Mouse (Mus musculus): ENCODE results near the gene Jazf1. TPM values are rescaled to one million over a fixed set of nuclear protein-coding genes. Genes with fewer than 3 reads are reported as not detected.

Jazf1 gene
- polyA plus RNA-seq, 1 experiment from 2014 or later = 59.3 TPM

DNA sequence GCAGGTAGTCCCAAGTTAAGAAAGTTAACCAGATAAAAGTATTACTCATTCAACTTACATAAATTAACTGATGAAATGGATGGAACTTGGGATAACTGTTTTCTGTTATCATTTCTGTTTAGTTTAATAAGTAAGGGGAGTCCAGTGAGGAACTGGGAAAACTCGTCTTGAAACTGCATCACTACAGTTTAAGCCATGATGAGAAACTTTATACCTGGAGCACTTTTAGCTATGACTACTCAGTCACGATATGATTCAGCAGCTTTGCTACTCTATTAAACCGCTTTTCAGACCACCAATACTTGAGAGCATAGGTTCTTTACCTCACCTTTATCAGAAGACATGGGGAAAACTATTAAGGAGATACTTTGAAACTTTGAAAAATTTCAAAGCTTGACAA, 1.5 kb downstream of the Jazf1 start:
- H3K9ac ChIP-seq (ENCODE audit: low read depth, low read length) = peak overlapping the region; percentile 97
- H3K27me3 ChIP-seq (ENCODE audit: control insufficient read depth, insufficient read depth, low read depth, low read length) = no peaks in the 10 kb centered on the region
- peaks cover 14% of the 10 kb centered on the region for H3K4me1 ChIP-seq (ENCODE audit: control insufficient read depth, insufficient read depth, low read length)
- no peak overlapping the region for H3K27ac ChIP-seq (ENCODE audit: low read length)
- peak overlapping the region; percentile 89 for H3K4me3 ChIP-seq (ENCODE audit: low read depth, low read length)
- ATAC-seq = no peak
- H3K36me3 ChIP-seq (ENCODE audit: control insufficient read depth, insufficient read depth, low read length) = no peaks in the 10 kb centered on the region
- no peaks in the 10 kb centered on the region for H3K9me3 ChIP-seq (replicated peaks; ENCODE audit: control insufficient read depth, low read length, poor library complexity, severe bottlenecking)
- 56% methylated on average over 3 of the region's 3 CpGs for WGBS
- H3K4me2 ChIP-seq (ENCODE audit: low read length) = peak overlapping the region; percentile 83

DNA sequence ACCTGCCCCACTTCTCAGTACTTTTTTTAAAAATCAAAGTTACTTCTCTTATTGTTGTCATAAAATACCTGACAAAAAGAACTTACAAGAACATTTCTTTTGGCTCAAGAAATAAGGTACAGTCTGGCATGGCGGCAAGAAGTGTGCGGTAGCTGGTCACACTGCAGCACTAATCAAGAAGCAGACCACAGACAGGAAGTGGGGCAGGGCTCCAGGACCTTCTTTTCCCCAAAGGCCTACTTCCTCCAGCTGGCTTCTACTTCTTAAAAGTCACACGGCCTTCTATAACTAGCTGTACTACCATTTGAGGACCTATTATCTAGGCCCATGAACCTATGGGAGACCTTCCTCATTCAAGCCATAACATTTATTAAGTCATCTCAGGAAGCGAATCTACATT, 4.4 kb downstream of the Jazf1 start:
- peaks cover 7% of the 10 kb centered on the region for H3K4me1 ChIP-seq (ENCODE audit: control insufficient read depth, insufficient read depth, low read length)
- WGBS = 94% methylated on average over 4 of the region's 4 CpGs

DNA sequence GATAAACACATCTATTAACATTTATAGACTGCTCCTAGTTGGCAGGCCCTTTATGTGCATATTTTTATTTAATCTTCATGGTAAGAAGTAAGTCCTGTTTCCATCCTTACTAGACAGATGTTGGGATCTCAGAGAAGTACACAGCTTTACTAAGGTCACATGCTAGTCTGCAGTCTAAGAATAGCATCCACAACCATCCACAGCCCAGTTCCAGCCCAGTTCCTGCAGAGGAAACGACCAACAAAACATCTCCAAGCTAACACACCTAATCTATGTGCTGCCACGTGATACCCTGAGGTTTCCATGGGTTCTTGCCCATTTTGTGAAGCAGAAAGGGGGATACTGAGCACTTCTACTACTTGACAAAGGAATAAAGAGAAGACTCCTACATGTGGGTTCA, 13.5 kb downstream of the Jazf1 start:
- H3K36me3 ChIP-seq (ENCODE audit: control insufficient read depth, insufficient read depth, low read length) = no peaks in the 10 kb centered on the region
- no peaks in the 10 kb centered on the region for H3K9me3 ChIP-seq (replicated peaks; ENCODE audit: control insufficient read depth, low read length, poor library complexity, severe bottlenecking)
- H3K9ac ChIP-seq (ENCODE audit: low read depth, low read length) = no peak overlapping the region
- no peaks in the 10 kb centered on the region for H3K27me3 ChIP-seq (ENCODE audit: control insufficient read depth, insufficient read depth, low read depth, low read length)
- no peak overlapping the region for H3K27ac ChIP-seq (ENCODE audit: low read length)
- no peak overlapping the region for H3K4me2 ChIP-seq (ENCODE audit: low read length)
- no peak overlapping the region for H3K4me3 ChIP-seq (ENCODE audit: low read depth, low read length)
- no peak for ATAC-seq
- peaks cover 3% of the 10 kb centered on the region; the same call in 1 of the 2 replicates for H3K4me1 ChIP-seq (ENCODE audit: control insufficient read depth, insufficient read depth, low read length)
- WGBS = 66% methylated on average over 2 of the region's 2 CpGs

More for the DNA sequence above, 4.4 kb downstream of the Jazf1 start:
- ATAC-seq = no peak
- H3K4me3 ChIP-seq (ENCODE audit: low read depth, low read length) = no peak overlapping the region
- H3K9ac ChIP-seq (ENCODE audit: low read depth, low read length) = no peak overlapping the region
- no peak overlapping the region for H3K4me2 ChIP-seq (ENCODE audit: low read length)
- H3K36me3 ChIP-seq (ENCODE audit: control insufficient read depth, insufficient read depth, low read length) = no peaks in the 10 kb centered on the region
- H3K27me3 ChIP-seq (ENCODE audit: control insufficient read depth, insufficient read depth, low read depth, low read length) = no peaks in the 10 kb centered on the region
- H3K27ac ChIP-seq (ENCODE audit: low read length) = no peak overlapping the region
- H3K9me3 ChIP-seq (replicated peaks; ENCODE audit: control insufficient read depth, low read length, poor library complexity, severe bottlenecking) = no peaks in the 10 kb centered on the region

DNA sequence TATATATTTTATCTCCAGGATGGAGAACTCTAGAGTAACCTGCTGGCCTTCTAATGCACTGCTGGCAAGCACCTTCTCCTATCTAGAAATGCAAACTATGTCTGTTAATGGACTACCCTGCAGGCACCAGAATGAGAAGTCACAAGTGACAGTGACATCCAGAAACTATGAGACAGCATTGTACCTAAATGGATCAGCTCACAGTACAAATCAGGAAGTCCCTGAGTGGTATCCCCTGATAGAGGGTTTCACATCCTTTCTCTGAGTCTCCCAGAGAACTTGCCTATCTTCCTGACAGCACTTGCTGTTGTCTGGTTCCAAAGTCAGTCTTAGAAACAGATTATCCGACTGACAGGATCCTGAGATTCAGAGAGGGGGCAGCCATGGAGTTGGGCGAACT, 22.9 kb downstream of the Jazf1 start:
- no peaks in the 10 kb centered on the region for H3K9me3 ChIP-seq (replicated peaks; ENCODE audit: control insufficient read depth, low read length, poor library complexity, severe bottlenecking)
- no peak for ATAC-seq
- 88% methylated on average over 2 of the region's 2 CpGs for WGBS
- no peak overlapping the region for H3K4me2 ChIP-seq (ENCODE audit: low read length)
- H3K4me3 ChIP-seq (ENCODE audit: low read depth, low read length) = no peak overlapping the region
- no peak overlapping the region for H3K27ac ChIP-seq (ENCODE audit: low read length)
- no peaks in the 10 kb centered on the region; the same call in 1 of the 2 replicates for H3K36me3 ChIP-seq (ENCODE audit: control insufficient read depth, insufficient read depth, low read length)
- no peaks in the 10 kb centered on the region for H3K27me3 ChIP-seq (ENCODE audit: control insufficient read depth, insufficient read depth, low read depth, low read length)
- no peak overlapping the region for H3K9ac ChIP-seq (ENCODE audit: low read depth, low read length)
- H3K4me1 ChIP-seq (ENCODE audit: control insufficient read depth, insufficient read depth, low read length) = no peaks in the 10 kb centered on the region

GRCm38 (mm10) chr6:53038176-53038575, 30.3 kb downstream of the Jazf1 start:
- Histone ChIP-seq H3K27me3 (ENCODE audit: control insufficient read depth, insufficient read depth, low read depth, low read length) (no peaks in the 10 kb centered on the region), H3K36me3 (ENCODE audit: control insufficient read depth, insufficient read depth, low read length) (no peaks in the 10 kb centered on the region), H3K27ac (ENCODE audit: low read length) (no peak overlapping the region), H3K9me3 (replicated peaks; ENCODE audit: control insufficient read depth, low read length, poor library complexity, severe bottlenecking) (no peaks in the 10 kb centered on the region), H3K9ac (ENCODE audit: low read depth, low read length) (no peak overlapping the region), H3K4me3 (ENCODE audit: low read depth, low read length) (no peak overlapping the region), H3K4me1 (ENCODE audit: control insufficient read depth, insufficient read depth, low read length) (no peaks in the 10 kb centered on the region), H3K4me2 (ENCODE audit: low read length) (no peak overlapping the region)
- 89% methylated on average over 3 of the region's 3 CpGs for WGBS
- no peak for ATAC-seq

- H3K36me3 ChIP-seq (ENCODE audit: control insufficient read depth, insufficient read depth, low read length) = no peaks in the 10 kb centered on the region
- ATAC-seq = no peak
- WGBS = 93% methylated on average over 6 of the region's 6 CpGs
Measured at GRCm38 (mm10) chr6:53034362-53035011, 33.9 kb downstream of the Jazf1 start.

DNA sequence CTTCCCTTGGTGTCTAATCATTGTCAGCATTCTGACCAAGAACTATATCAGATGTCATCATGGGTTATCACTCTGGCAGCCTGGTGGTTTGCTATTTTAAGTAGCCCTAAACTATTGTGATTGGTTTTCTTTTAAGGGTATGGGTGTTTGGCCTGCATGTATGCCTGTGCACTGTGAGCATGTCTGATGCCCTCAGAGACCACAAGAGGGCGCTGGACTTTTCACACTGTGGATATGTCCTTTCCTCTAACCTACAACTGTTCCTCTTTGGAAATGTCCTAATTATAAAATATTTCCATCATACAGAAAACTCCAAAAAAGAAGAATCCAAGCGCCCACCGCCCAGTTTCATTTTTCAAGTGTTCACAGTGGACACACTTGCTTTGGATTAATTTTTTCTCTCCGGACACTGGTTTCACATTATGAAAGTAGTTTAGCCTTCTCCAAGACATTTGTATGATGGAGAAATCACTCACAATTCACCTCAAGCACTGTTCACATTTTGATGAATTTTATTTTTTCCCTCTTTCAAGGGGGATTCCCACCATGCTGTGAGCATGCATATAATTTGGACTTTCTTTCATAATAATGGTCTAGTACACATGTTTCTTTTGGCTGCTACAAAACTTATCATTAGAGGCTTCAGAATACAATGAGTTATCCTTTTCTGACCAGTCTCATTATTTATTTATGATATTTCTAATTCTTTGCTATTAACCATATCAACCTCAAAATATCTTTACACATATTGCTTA, 35.5 kb downstream of the Jazf1 start:
- ATAC-seq = no peak
- no peaks in the 10 kb centered on the region for H3K27me3 ChIP-seq (ENCODE audit: control insufficient read depth, insufficient read depth, low read depth, low read length)
- H3K4me3 ChIP-seq (ENCODE audit: low read depth, low read length) = no peak overlapping the region
- H3K36me3 ChIP-seq (ENCODE audit: control insufficient read depth, insufficient read depth, low read length) = no peaks in the 10 kb centered on the region
- 69% methylated on average over 4 of the region's 4 CpGs for WGBS
- H3K4me2 ChIP-seq (ENCODE audit: low read length) = no peak overlapping the region
- H3K9ac ChIP-seq (ENCODE audit: low read depth, low read length) = no peak overlapping the region
- H3K9me3 ChIP-seq (replicated peaks; ENCODE audit: control insufficient read depth, low read length, poor library complexity, severe bottlenecking) = no peaks in the 10 kb centered on the region
- no peak overlapping the region for H3K27ac ChIP-seq (ENCODE audit: low read length)
- H3K4me1 ChIP-seq (ENCODE audit: control insufficient read depth, insufficient read depth, low read length) = no peaks in the 10 kb centered on the region

More at GRCm38 (mm10) chr6:53034362-53035011, 33.9 kb downstream of the Jazf1 start:
- Histone ChIP-seq H3K27ac (ENCODE audit: low read length) (no peak overlapping the region), H3K4me3 (ENCODE audit: low read depth, low read length) (no peak overlapping the region), H3K9ac (ENCODE audit: low read depth, low read length) (no peak overlapping the region), H3K27me3 (ENCODE audit: control insufficient read depth, insufficient read depth, low read depth, low read length) (no peaks in the 10 kb centered on the region), H3K9me3 (replicated peaks; ENCODE audit: control insufficient read depth, low read length, poor library complexity, severe bottlenecking) (no peaks in the 10 kb centered on the region), H3K4me1 (ENCODE audit: control insufficient read depth, insufficient read depth, low read length) (no peaks in the 10 kb centered on the region), H3K4me2 (ENCODE audit: low read length) (no peak overlapping the region)

GRCm38 (mm10) chr6:53022069-53022468, 46.4 kb downstream of the Jazf1 start:
- H3K36me3 ChIP-seq (ENCODE audit: control insufficient read depth, insufficient read depth, low read length) = no peaks in the 10 kb centered on the region
- H3K4me1 ChIP-seq (ENCODE audit: control insufficient read depth, insufficient read depth, low read length) = 0 out of 2 replicates have a peak, but pooled peaks cover 4% of the 10 kb centered on the region
- H3K27ac ChIP-seq (ENCODE audit: low read length) = no peak overlapping the region
- WGBS = 100% methylated on average over 2 of the region's 2 CpGs
- no peaks in the 10 kb centered on the region for H3K9me3 ChIP-seq (replicated peaks; ENCODE audit: control insufficient read depth, low read length, poor library complexity, severe bottlenecking)
- no peak for ATAC-seq
- no peaks in the 10 kb centered on the region for H3K27me3 ChIP-seq (ENCODE audit: control insufficient read depth, insufficient read depth, low read depth, low read length)
- H3K4me2 ChIP-seq (ENCODE audit: low read length) = no peak overlapping the region
- no peak overlapping the region for H3K4me3 ChIP-seq (ENCODE audit: low read depth, low read length)
- no peak overlapping the region for H3K9ac ChIP-seq (ENCODE audit: low read depth, low read length)

- H3K27ac ChIP-seq (ENCODE audit: low read length) = no peak overlapping the region; the same call in 1 of the 2 replicates
- H3K4me3 ChIP-seq (ENCODE audit: low read depth, low read length) = no peak overlapping the region
- H3K36me3 ChIP-seq (ENCODE audit: control insufficient read depth, insufficient read depth, low read length) = no peaks in the 10 kb centered on the region
- 0 out of 2 replicates have a peak, but pooled peaks cover 4% of the 10 kb centered on the region for H3K4me1 ChIP-seq (ENCODE audit: control insufficient read depth, insufficient read depth, low read length)
- H3K9me3 ChIP-seq (replicated peaks; ENCODE audit: control insufficient read depth, low read length, poor library complexity, severe bottlenecking) = no peaks in the 10 kb centered on the region
- H3K4me2 ChIP-seq (ENCODE audit: low read length) = no peak overlapping the region
- H3K9ac ChIP-seq (ENCODE audit: low read depth, low read length) = no peak overlapping the region
- WGBS = 67% methylated on average over 2 of the region's 2 CpGs
- no peak for ATAC-seq
- no peaks in the 10 kb centered on the region for H3K27me3 ChIP-seq (ENCODE audit: control insufficient read depth, insufficient read depth, low read depth, low read length)
Measured at GRCm38 (mm10) chr6:53021081-53021480, 47.4 kb downstream of the Jazf1 start.
